Mouse (Mus musculus): ENCODE measurements around the gene 4930486L24Rik.

- TF ChIP-seq CHD2 (IDR thresholded peaks at IDR 0.05; ENCODE audit: low read depth, low read length): no peak
- no peak for TF ChIP-seq HCFC1 (IDR thresholded peaks at IDR 0.05; ENCODE audit: borderline replicate concordance, insufficient read depth, low read length)
Measured at GRCm38 (mm10) chr13:60813722-60814121, 50.6 kb downstream of the 4930486L24Rik start.

Measured in ES-E14 (cell line).